Mouse (Mus musculus): ENCODE measurements at regions not wholly inside any gene's neighbourhood (a gene's known extent, or its start where the extent isn't known, plus 50 kb on each side); places are given as distances from the start of the nearest gene placed in this dataset.

- no peak overlapping the region for H3K4me3 ChIP-seq (replicated peaks; ENCODE audit: insufficient read depth, low read depth, low read length)
- DNase-seq: no peak
- no peaks in the 10 kb centered on the region for H3K4me1 ChIP-seq (ENCODE audit: control insufficient read depth, insufficient read depth, low read length)
- 90% methylated on average over 1 of the region's 1 CpGs for WGBS
- no peak overlapping the region for H3K27ac ChIP-seq (ENCODE audit: insufficient read depth, low read length)
- no peak for TF ChIP-seq POLR2A (IDR thresholded peaks at IDR 0.05; ENCODE audit: borderline replicate concordance, insufficient read depth, low read length)
- no peak for TF ChIP-seq CTCF (IDR thresholded peaks at IDR 0.05; ENCODE audit: borderline replicate concordance, insufficient read depth, low read depth, low read length)
- H3K27me3 ChIP-seq (ENCODE audit: control insufficient read depth, insufficient read depth, low read length): no peaks in the 10 kb centered on the region
Observed at GRCm38 (mm10) chr10:118631786-118632185, 190.9 kb downstream of the Ifng start.

DNA sequence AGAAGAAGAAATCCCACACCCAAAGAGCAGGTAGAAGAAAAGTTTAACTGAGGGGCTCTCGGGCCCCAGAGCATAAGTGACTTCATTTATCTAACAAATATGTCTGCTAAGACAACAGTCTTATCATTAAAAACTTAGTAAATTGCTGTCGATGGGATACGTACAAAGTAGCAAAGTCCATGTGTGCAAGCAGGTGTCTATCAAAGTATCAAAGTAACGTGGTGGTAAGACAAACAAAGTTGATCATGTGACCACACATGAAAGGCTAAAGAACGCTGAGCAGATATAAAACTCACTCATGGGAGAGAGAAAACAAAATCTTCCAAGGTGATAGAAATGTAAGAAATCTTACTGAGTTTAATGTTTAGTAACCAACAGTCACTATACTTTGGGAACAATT is 191.3 kb downstream of the Ifng start:
- Histone ChIP-seq H3K4me1 (ENCODE audit: control insufficient read depth, insufficient read depth, low read length) (no peaks in the 10 kb centered on the region), H3K27me3 (ENCODE audit: control insufficient read depth, insufficient read depth, low read length) (no peaks in the 10 kb centered on the region), H3K4me3 (replicated peaks; ENCODE audit: insufficient read depth, low read depth, low read length) (no peak overlapping the region), H3K27ac (ENCODE audit: insufficient read depth, low read length) (no peak overlapping the region)
- TF ChIP-seq POLR2A (IDR thresholded peaks at IDR 0.05; ENCODE audit: borderline replicate concordance, insufficient read depth, low read length): no peak
- no peak for TF ChIP-seq CTCF (IDR thresholded peaks at IDR 0.05; ENCODE audit: borderline replicate concordance, insufficient read depth, low read depth, low read length)
- DNase-seq: no peak
- WGBS: 88% methylated on average over 5 of the region's 5 CpGs

GRCm38 (mm10) chr10:118633429-118633828 is 192.6 kb downstream of the Ifng start:
- Histone ChIP-seq H3K4me3 (replicated peaks; ENCODE audit: insufficient read depth, low read depth, low read length) (no peak overlapping the region), H3K27ac (ENCODE audit: insufficient read depth, low read length) (no peak overlapping the region), H3K27me3 (ENCODE audit: control insufficient read depth, insufficient read depth, low read length) (no peaks in the 10 kb centered on the region), H3K4me1 (ENCODE audit: control insufficient read depth, insufficient read depth, low read length) (no peaks in the 10 kb centered on the region)
- DNase-seq: no peak
- TF ChIP-seq POLR2A (IDR thresholded peaks at IDR 0.05; ENCODE audit: borderline replicate concordance, insufficient read depth, low read length) (no peak), CTCF (IDR thresholded peaks at IDR 0.05; ENCODE audit: borderline replicate concordance, insufficient read depth, low read depth, low read length) (no peak)
- WGBS: 76% methylated on average over 7 of the region's 7 CpGs

DNA sequence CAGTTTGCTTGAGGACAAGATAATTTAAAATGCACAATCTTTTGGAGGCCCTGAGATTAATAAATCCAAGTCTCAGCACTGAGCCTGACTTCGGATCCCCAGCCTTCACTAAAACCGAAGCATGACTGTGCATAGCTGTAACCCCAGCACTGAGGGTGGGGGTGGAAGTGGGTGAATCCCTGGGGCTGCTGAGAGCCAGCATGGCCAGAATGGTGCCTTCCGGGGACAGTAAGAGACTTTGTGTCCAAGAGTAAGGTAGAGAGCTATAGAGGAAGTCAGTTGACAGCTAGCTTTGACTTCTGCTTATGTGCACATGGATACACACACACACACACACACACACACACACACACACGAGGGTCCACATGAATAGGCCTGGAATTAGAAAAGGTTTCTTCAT is 198.3 kb downstream of the Ifng start:
- no peaks in the 10 kb centered on the region for H3K27me3 ChIP-seq (ENCODE audit: control insufficient read depth, insufficient read depth, low read length)
- WGBS: 83% methylated on average over 4 of the region's 4 CpGs
- H3K4me1 ChIP-seq (ENCODE audit: control insufficient read depth, insufficient read depth, low read length): peaks cover 6% of the 10 kb centered on the region; the same call in 1 of the 2 replicates
- no peak overlapping the region for H3K4me3 ChIP-seq (replicated peaks; ENCODE audit: insufficient read depth, low read depth, low read length)
- no peak overlapping the region for H3K27ac ChIP-seq (ENCODE audit: insufficient read depth, low read length)
- TF ChIP-seq CTCF (IDR thresholded peaks at IDR 0.05; ENCODE audit: borderline replicate concordance, insufficient read depth, low read depth, low read length) (no peak), POLR2A (IDR thresholded peaks at IDR 0.05; ENCODE audit: borderline replicate concordance, insufficient read depth, low read length) (no peak)
- no peak for DNase-seq

DNA sequence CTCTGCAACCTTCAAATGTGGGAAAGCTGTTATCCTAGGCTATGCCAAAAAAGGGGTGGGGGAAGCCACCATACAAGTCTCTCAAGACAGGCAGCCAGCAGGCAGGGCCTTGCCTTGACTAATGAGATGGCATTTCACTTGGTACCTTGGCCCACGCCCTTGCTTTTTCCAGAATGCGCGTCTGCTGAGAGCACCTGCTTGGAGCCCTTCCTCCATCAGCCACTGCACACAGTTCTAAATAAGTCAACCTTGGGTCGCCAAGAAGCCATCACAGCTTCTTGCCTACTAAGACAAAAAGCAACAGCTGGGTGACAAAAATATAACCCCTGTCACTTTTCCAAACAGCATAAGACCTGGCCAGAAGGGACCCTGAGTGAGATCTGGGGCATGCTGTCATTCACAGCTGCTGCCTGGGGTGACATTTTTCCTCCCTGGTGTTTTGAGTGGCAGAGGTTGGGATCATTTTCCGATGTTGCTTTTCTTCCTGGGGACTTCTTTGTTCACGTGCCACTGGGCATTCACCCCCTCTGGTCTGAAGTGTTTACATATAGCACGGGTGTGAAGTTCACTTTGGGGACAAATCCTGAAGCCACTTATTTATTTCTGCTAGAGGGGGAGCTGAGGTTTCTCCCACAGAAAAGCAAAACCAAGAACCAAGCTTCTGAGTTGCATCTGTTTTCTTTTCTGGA is 199.4 kb downstream of the Ifng start:
- Histone ChIP-seq H3K4me3 (replicated peaks; ENCODE audit: insufficient read depth, low read depth, low read length) (no peak overlapping the region), H3K4me1 (ENCODE audit: control insufficient read depth, insufficient read depth, low read length) (peaks cover 6% of the 10 kb centered on the region; the same call in 1 of the 2 replicates), H3K27ac (ENCODE audit: insufficient read depth, low read length) (no peak overlapping the region), H3K27me3 (ENCODE audit: control insufficient read depth, insufficient read depth, low read length) (no peaks in the 10 kb centered on the region)
- TF ChIP-seq POLR2A (IDR thresholded peaks at IDR 0.05; ENCODE audit: borderline replicate concordance, insufficient read depth, low read length): no peak
- 35% methylated on average over 7 of the region's 7 CpGs for WGBS
- DNase-seq: no peak

- no peaks in the 10 kb centered on the region for H3K27me3 ChIP-seq (ENCODE audit: control insufficient read depth, insufficient read depth, low read length)
- no peak overlapping the region for H3K4me3 ChIP-seq (replicated peaks; ENCODE audit: insufficient read depth, low read depth, low read length)
- WGBS: 15% methylated on average over 12 of the region's 12 CpGs
- peak; percentile 20 to 25 for DNase-seq
- H3K27ac ChIP-seq (ENCODE audit: insufficient read depth, low read length): no peak overlapping the region; the same call in 1 of the 2 replicates
- TF ChIP-seq POLR2A (IDR thresholded peaks at IDR 0.05; ENCODE audit: borderline replicate concordance, insufficient read depth, low read length): no peak
- TF ChIP-seq CTCF (IDR thresholded peaks at IDR 0.05; ENCODE audit: borderline replicate concordance, insufficient read depth, low read depth, low read length): no peak
- peaks cover 6% of the 10 kb centered on the region; the same call in 1 of the 2 replicates for H3K4me1 ChIP-seq (ENCODE audit: control insufficient read depth, insufficient read depth, low read length)
Observed at GRCm38 (mm10) chr10:118640810-118641427, 200.1 kb downstream of the Ifng start.

- DNase-seq: no peak
- 76% methylated on average over 8 of the region's 8 CpGs for WGBS
Observed at GRCm38 (mm10) chr10:118643622-118644021, 202.8 kb downstream of the Ifng start.

DNA sequence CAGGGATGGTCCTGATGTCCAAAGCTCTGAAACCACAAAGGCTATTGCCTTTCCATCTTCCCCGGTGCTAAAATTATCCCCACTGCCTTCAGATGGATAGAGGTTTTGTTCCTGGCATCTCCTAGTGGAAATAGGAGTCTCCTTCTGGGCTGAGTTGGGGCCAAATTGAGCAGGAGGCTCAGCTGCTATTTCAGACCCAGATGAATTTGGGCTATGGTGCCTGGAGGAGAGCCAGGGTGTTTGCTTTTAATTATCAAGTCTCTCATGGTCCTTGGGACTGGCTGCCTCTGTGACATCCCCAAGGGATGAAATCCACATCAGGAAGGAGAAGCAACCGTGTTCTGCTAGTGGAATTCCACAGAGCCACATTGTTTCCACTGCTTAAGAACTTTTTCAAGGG is 207.3 kb downstream of the Ifng start:
- peak; percentile 40 to 74 for DNase-seq
- H3K4me1 ChIP-seq (ENCODE audit: control insufficient read depth, insufficient read depth, low read length): peaks cover 6% of the 10 kb centered on the region
- H3K27me3 ChIP-seq (ENCODE audit: control insufficient read depth, insufficient read depth, low read length): no peaks in the 10 kb centered on the region; the same call in 1 of the 2 replicates
- TF ChIP-seq CTCF (IDR thresholded peaks at IDR 0.05; ENCODE audit: borderline replicate concordance, insufficient read depth, low read depth, low read length): no peak
- no peak for TF ChIP-seq POLR2A (IDR thresholded peaks at IDR 0.05; ENCODE audit: borderline replicate concordance, insufficient read depth, low read length)
- no peak overlapping the region for H3K4me3 ChIP-seq (replicated peaks; ENCODE audit: insufficient read depth, low read depth, low read length)
- 8% methylated on average over 2 of the region's 2 CpGs for WGBS
- H3K27ac ChIP-seq (ENCODE audit: insufficient read depth, low read length): no peak overlapping the region

More at GRCm38 (mm10) chr10:118643622-118644021, 202.8 kb downstream of the Ifng start:
- H3K4me3 ChIP-seq (replicated peaks; ENCODE audit: insufficient read depth, low read depth, low read length): no peak overlapping the region
- TF ChIP-seq CTCF (IDR thresholded peaks at IDR 0.05; ENCODE audit: borderline replicate concordance, insufficient read depth, low read depth, low read length): no peak
- TF ChIP-seq POLR2A (IDR thresholded peaks at IDR 0.05; ENCODE audit: borderline replicate concordance, insufficient read depth, low read length): no peak
- no peaks in the 10 kb centered on the region for H3K27me3 ChIP-seq (ENCODE audit: control insufficient read depth, insufficient read depth, low read length)
- peaks cover 8% of the 10 kb centered on the region for H3K4me1 ChIP-seq (ENCODE audit: control insufficient read depth, insufficient read depth, low read length)
- no peak overlapping the region for H3K27ac ChIP-seq (ENCODE audit: insufficient read depth, low read length)
